Mouse (Mus musculus): Measurements from ENCODE around the gene Ndrg2.

GRCm38 (mm10) chr14:51939005-51939404 lies 25.0 kb upstream of the Ndrg2 start:
- TF ChIP-seq POLR2A (IDR thresholded peaks at IDR 0.05; ENCODE audit: borderline replicate concordance, control insufficient read depth, low read depth, low read length): no peak
- TF ChIP-seq CTCF (IDR thresholded peaks at IDR 0.05; ENCODE audit: control insufficient read depth, insufficient read depth, low read length): no peak
